Mouse (Mus musculus): ENCODE measurements around the gene Ankib1.

- no peak for TF ChIP-seq CTCF (IDR thresholded peaks at IDR 0.05; ENCODE audit: low read depth, low read length)
- no peak for TF ChIP-seq GATA1 (IDR thresholded peaks at IDR 0.05; ENCODE audit: borderline replicate concordance, low read length)
Measured at GRCm38 (mm10) chr5:3791048-3791447, 11.7 kb downstream of the Ankib1 start.
